Mouse (Mus musculus): ENCODE measurements around the gene Mpp3. TPM values are rescaled to one million over a fixed set of nuclear protein-coding genes. Genes with fewer than 3 reads are reported as not detected.

Mpp3 gene
- polyA plus RNA-seq, 1 experiment from 2014 or later: 13.3 TPM

Other genes starting within 250 kb of the Mpp3 start
- 9.4 and 10.5 TPM in 2 replicates for gene Etv4, start 243.1 kb downstream of the Mpp3 start, polyA plus RNA-seq (2016; fragmentation: Nextera tagmentation; extraction: Ambion mirVana)
- 0.11 and 0.30 TPM in 2 replicates for gene Meox1, start 134.1 kb downstream of the Mpp3 start, polyA plus RNA-seq (2016; fragmentation: Nextera tagmentation; extraction: Ambion mirVana)
- gene Sost, start 61.4 kb downstream of the Mpp3 start, polyA plus RNA-seq (2016; fragmentation: Nextera tagmentation; extraction: Ambion mirVana): 0.25 and 0.26 TPM in 2 replicates
- gene Cfap97d1, start 44.2 kb downstream of the Mpp3 start, polyA plus RNA-seq (2016; fragmentation: Nextera tagmentation; extraction: Ambion mirVana): not detected in 2 replicates
- 12.2 and 13.1 TPM in 2 replicates for gene Dusp3, start 41.4 kb downstream of the Mpp3 start, polyA plus RNA-seq (2016; fragmentation: Nextera tagmentation; extraction: Ambion mirVana)
- 0.20 and 0.25 TPM in 2 replicates for gene Cd300lg, start 13.0 kb upstream of the Mpp3 start, polyA plus RNA-seq (2016; fragmentation: Nextera tagmentation; extraction: Ambion mirVana)
- 15.5 and 18.7 TPM in 2 replicates for gene Mpp2, start 60.1 kb upstream of the Mpp3 start, polyA plus RNA-seq (2016; fragmentation: Nextera tagmentation; extraction: Ambion mirVana)
- not detected in 2 replicates for gene Ppy, start 72.9 kb upstream of the Mpp3 start, polyA plus RNA-seq (2016; fragmentation: Nextera tagmentation; extraction: Ambion mirVana)
- not detected in 2 replicates for gene Pyy, start 79.4 kb upstream of the Mpp3 start, polyA plus RNA-seq (2016; fragmentation: Nextera tagmentation; extraction: Ambion mirVana)
- gene Nags, start 117.1 kb upstream of the Mpp3 start, polyA plus RNA-seq (2016; fragmentation: Nextera tagmentation; extraction: Ambion mirVana): 0.10 TPM in 1 of 2 replicates, not detected in the other
- 40.4 and 42.3 TPM in 2 replicates for gene Tmem101, start 127.9 kb upstream of the Mpp3 start, polyA plus RNA-seq (2016; fragmentation: Nextera tagmentation; extraction: Ambion mirVana)
- 141 and 144 TPM in 2 replicates for gene Lsm12, start 156.8 kb upstream of the Mpp3 start, polyA plus RNA-seq (2016; fragmentation: Nextera tagmentation; extraction: Ambion mirVana)
- gene G6pc3, start 161.2 kb upstream of the Mpp3 start, polyA plus RNA-seq (2016; fragmentation: Nextera tagmentation; extraction: Ambion mirVana): 39.1 and 41.5 TPM in 2 replicates
- gene Hdac5, start 201.7 kb upstream of the Mpp3 start, polyA plus RNA-seq (2016; fragmentation: Nextera tagmentation; extraction: Ambion mirVana): 57.3 and 68.9 TPM in 2 replicates
- gene BC030867, start 220.4 kb upstream of the Mpp3 start, polyA plus RNA-seq (2016; fragmentation: Nextera tagmentation; extraction: Ambion mirVana): 25.8 and 27.3 TPM in 2 replicates
- gene Asb16, start 240.3 kb upstream of the Mpp3 start, polyA plus RNA-seq (2016; fragmentation: Nextera tagmentation; extraction: Ambion mirVana): 0.05 TPM in 1 of 2 replicates, not detected in the other

Measured in midbrain, embryonic 10.5 days (tissue).